Mouse (Mus musculus): ENCODE measurements around the gene Aqp1. TPM values are rescaled to one million over a fixed set of nuclear protein-coding genes. Genes with fewer than 3 reads are reported as not detected.

The Aqp1 gene
- polyA plus RNA-seq, 1 experiment from 2014 or later, result 259 TPM

DNA sequence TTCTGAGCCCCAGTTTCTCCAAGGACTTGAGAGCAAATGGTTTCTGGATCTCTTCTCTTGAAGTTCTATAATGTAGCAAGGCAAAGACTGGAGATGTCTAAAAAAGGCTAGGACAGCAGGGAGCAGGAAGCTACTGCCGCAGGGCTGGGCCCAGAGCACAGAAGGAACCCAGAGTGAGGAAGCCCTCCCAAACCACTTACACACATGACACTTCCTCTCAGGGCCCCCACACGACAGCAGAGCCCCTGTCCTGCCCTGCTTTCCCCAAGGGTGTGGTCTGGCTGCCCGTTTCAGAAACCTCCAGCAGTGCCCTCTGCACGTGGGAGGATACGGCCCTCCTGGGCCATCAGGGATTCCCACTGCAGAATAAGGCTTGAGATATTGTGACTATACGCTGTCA lies 4.9 kb upstream of the Aqp1 start:
- no peak for DNase-seq (ENCODE audit: low read depth, low spot score)
- ChIA-PET POLR2A (no interaction called here), CTCF (no interaction called here)
- in situ Hi-C loops (cut with MboI; ENCODE audit: low pct_unique_long_range_greater_than_20kb), result no loop called here
- no peak for ATAC-seq
- no peaks in the 10 kb centered on the region for H3K27me3 ChIP-seq
- TF ChIP-seq CTCF (IDR thresholded peaks at IDR 0.05), result no peak

DNA sequence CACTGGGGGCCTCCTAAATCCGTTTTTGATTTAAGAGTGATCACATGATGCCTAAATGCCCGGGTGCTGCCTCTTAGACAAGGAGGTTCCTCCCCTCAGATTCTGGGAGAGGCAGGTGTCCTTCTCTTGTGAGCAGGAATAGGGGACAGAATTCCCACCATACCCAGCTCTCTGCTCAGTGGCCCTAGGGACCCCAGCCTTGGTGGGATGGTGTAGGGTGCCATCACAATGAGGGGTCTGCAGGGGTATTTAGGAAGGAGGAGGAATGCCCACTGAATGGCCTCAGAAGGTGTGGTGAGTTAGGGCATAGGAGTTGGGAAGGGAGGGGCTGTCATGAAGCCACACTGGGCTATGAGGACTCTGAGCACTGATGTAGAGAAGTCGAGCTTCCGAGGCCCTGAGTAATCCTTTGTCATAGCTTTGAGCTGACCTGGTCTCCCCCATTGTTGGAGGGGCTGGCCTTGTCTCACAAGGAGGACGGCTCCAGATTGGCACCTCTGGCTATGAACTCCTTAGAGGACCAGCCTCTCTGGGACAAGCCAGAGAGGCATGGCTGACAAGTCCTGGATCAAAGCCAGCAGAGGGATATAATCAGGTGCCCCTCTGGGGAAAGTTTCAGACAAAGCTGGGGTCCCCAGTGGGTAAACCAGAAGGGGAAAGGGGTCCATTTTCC lies 4.0 kb upstream of the Aqp1 start:
- no peaks in the 10 kb centered on the region for H3K27me3 ChIP-seq
- in situ Hi-C loops (cut with MboI; ENCODE audit: low pct_unique_long_range_greater_than_20kb), result no loop called here
- ATAC-seq, result no peak
- no peak for TF ChIP-seq CTCF (IDR thresholded peaks at IDR 0.05)
- POLR2A ChIA-PET, result interaction anchor here (0.5 kb wide), 1 partner anchor 27 kb away, joined by 3 read pairs; no protein-coding TSS in a partner anchor
- DNase-seq (ENCODE audit: low read depth, low spot score), result no peak
- CTCF ChIA-PET, result no interaction called here

DNA sequence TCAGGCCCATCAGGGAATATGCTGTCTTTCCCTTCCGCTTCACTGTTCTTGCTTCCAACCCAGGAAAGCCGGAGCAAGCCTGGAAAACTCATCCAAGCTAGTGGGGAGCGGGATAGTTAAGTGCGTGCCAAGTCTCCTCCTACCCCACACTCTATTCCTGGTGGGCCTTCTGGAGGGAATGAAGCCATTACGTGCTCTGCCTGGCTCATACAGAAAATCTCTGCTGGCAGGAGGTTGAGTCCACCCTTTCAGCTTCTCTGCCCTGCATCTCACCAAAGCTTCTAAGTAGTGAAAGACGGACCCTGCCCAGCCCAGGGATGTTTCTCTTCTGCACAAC lies 3.5 kb upstream of the Aqp1 start:
- no peaks in the 10 kb centered on the region for H3K27me3 ChIP-seq
- ChIA-PET CTCF (no interaction called here), POLR2A (interaction anchor here (0.5 kb wide), 1 partner anchor 27 kb away, joined by 3 read pairs; no protein-coding TSS in a partner anchor)
- no peak for DNase-seq (ENCODE audit: low read depth, low spot score)
- no peak for TF ChIP-seq CTCF (IDR thresholded peaks at IDR 0.05)
- no peak for ATAC-seq
- in situ Hi-C loops (cut with MboI; ENCODE audit: low pct_unique_long_range_greater_than_20kb), result no loop called here

DNA sequence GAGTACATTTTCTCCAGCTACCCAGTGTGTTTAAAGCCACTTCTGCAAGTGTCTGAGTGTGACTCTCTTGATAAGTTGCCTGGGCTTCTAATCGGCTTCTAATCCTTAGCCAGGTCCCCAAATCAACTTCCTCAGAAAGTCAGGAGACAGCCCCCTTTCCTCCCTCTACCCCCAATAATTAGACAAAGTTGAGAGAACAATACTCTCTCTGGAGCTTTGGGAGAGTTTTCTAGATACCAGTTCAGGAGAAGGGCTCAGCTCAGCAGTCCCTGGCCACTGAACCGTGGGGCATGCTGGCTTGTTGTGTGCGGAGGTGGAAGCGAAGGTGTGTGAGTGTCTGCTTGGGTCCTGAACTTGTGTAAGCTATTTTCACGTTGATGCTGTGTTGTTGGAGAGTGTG lies 1.0 kb downstream of the Aqp1 start:
- ATAC-seq (no peak), DNase-seq (ENCODE audit: low read depth, low spot score) (no peak)
- no peaks in the 10 kb centered on the region for H3K27me3 ChIP-seq
- CTCF ChIA-PET, result interaction anchor here (1.1 to 1.8 kb wide), 3 partner anchors 9 to 18 kb away, joined by 3 to 8 read pairs (median 5); no protein-coding TSS in a partner anchor
- in situ Hi-C loops (cut with MboI; ENCODE audit: low pct_unique_long_range_greater_than_20kb), result no loop called here
- POLR2A ChIA-PET, result interaction anchor here (0.7 to 1.7 kb wide), 4 partner anchors 9 to 13 kb away, joined by 3 to 4 read pairs (median 4); no protein-coding TSS in a partner anchor
- TF ChIP-seq CTCF (IDR thresholded peaks at IDR 0.05), result no peak

DNA sequence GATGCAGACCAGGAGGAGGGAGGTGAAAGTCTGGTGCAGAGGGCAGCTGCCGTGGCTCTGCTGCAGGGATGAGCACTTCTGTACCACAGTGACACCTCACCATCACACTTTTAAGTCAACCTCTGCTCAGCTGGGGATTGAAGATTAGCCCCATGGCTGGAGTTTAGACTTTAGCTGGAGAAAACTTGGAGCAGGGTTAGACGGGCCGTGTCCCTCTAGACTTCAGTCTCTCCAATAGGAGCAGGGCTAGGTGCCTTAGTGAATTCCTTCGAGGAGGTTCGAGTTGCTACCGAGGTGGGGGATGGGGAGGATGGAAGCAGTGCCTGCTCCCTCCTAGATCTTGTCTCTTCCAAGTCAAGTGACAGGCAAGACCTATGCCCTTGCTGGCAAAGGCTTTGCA lies 1.8 kb downstream of the Aqp1 start:
- no peaks in the 10 kb centered on the region for H3K27me3 ChIP-seq
- ChIA-PET CTCF (interaction anchor here (1.1 to 1.8 kb wide), 2 partner anchors 10 to 11 kb away, joined by 3 to 8 read pairs; no protein-coding TSS in a partner anchor), POLR2A (interaction anchor here (1.3 to 1.7 kb wide), 2 partner anchors 9 to 11 kb away, joined by 4 read pairs; no protein-coding TSS in a partner anchor)
- no peak for ATAC-seq
- no peak for DNase-seq (ENCODE audit: low read depth, low spot score)
- TF ChIP-seq CTCF (IDR thresholded peaks at IDR 0.05), result no peak
- in situ Hi-C loops (cut with MboI; ENCODE audit: low pct_unique_long_range_greater_than_20kb), result no loop called here

DNA sequence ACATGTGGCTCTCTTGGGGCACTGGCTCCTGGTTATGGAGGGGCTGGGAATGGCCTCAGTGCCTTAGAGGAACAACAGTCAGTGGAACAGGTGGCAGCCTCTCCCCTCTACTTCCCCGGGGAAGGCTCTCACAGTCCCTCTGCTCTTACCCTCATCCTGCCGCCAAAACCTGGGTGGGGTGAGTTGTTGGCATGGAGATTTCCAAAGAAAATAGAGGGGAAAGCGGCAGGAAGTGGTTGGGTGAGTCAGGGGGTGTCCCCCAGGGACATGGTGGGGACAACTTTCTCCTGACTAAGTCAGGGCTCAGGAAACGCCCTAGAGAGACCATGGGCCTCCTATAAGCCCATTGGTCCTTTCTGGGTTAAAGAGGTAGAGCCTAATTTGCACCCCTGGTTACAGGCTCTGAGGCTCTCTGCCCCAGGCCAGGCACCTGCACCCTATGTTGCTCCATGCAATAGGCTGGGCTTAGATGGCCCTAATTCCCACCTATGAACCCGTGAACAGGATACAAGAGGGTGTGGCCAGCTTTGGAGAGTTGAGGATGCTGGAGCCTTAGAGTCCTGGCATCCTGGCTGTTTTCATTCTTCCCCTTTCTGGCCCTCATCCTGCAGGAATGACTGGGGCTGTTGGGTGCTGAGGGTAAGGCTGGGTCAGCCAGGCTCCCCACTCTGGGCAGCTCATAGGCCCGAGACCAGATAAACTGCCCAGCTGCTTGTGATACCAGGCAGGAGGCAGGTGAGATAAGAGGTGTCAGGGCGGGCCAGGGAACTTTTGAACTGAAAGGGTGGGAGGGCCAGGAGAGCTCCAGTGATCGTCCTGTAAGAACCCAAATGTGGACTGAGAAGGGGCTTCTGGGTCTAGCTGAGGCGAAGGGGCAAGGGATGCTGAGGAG lies 2.9 kb downstream of the Aqp1 start:
- ATAC-seq, result no peak
- POLR2A ChIA-PET, result interaction anchor here (1.1 to 1.2 kb wide), 2 partner anchors 8 to 20 kb away, joined by 3 read pairs; no protein-coding TSS in a partner anchor
- no peak for DNase-seq (ENCODE audit: low read depth, low spot score)
- no peak for TF ChIP-seq CTCF (IDR thresholded peaks at IDR 0.05)
- CTCF ChIA-PET, result interaction anchor here (1.2 to 1.9 kb wide), 4 partner anchors 10 to 23 kb away, joined by 3 to 5 read pairs (median 3); no protein-coding TSS in a partner anchor
- H3K27me3 ChIP-seq, result no peaks in the 10 kb centered on the region
- in situ Hi-C loops (cut with MboI; ENCODE audit: low pct_unique_long_range_greater_than_20kb), result no loop called here

DNA sequence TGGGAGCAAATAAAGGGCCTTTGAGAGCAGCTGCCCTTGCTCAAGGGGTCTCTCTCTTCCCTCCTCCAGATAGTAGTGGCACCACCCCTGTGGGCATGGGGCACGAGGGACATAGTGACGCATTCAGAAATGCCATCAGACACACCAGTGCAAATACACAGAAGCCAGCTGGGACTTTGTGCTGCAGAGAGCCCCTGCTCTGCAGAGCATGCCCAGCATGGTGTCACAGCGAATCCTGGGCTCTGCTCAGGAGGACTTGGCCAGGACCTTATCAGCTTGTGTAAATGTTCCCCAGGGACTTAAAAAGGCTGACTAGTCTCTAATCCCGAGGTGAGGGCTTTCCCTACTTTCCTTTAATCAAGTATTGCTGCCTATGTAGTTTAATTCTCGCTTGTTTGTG lies 5.5 kb downstream of the Aqp1 start:
- no peak for TF ChIP-seq CTCF (IDR thresholded peaks at IDR 0.05)
- ChIA-PET CTCF (no interaction called here), POLR2A (interaction anchor here (0.8 kb wide), 1 partner anchor 51 kb away, joined by 3 read pairs; no protein-coding TSS in a partner anchor)
- no peak for ATAC-seq
- no peaks in the 10 kb centered on the region for H3K27me3 ChIP-seq
- DNase-seq (ENCODE audit: low read depth, low spot score), result no peak
- in situ Hi-C loops (cut with MboI; ENCODE audit: low pct_unique_long_range_greater_than_20kb), result no loop called here

DNA sequence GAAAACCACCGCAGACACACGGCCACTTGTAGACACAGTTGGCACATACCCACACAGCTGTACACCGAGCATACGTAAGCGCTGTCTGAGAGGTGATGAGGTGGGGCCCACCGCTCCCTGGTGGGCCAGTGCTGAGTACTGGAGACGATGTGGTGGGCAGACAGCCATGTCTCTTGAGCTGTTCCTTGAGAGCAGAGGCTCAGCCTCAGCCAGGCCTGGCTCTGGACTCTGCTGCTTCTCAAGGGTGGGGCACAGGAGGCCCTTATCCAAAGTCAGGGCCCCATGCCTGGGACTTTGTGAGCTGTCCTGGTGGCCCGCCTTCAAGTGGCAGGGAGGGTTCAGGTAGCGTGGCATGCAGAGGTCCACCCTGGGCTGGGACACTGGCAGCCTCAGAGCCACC lies 6.1 kb downstream of the Aqp1 start:
- in situ Hi-C loops (cut with MboI; ENCODE audit: low pct_unique_long_range_greater_than_20kb), result no loop called here
- DNase-seq (ENCODE audit: low read depth, low spot score), result no peak
- no peak for ATAC-seq
- CTCF ChIA-PET, result interaction anchor here (1.6 kb wide), 1 partner anchor 13 kb away, joined by 4 read pairs; no protein-coding TSS in a partner anchor
- no peaks in the 10 kb centered on the region for H3K27me3 ChIP-seq
- POLR2A ChIA-PET, result no interaction called here
- no peak for TF ChIP-seq CTCF (IDR thresholded peaks at IDR 0.05)

DNA sequence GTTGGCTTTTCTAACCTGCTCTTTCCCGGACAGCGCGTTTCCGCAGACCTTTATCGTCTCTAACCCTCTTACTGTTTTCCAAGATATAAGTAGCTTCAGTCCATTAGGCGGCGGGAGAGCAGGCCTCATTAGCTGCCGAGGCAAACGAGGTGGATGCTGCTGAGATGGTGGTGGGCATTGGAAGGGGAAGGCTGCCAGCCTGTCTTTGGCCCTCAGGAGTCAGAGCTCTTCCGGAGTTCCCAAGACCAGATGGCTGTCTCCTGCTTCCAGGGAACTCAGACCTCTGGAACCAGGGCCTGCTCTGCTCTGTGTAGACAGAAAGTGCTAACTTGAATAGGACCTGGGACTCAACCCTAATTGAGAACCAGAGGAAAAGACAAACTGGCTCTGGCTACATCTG lies 7.2 kb downstream of the Aqp1 start:
- no peak for TF ChIP-seq CTCF (IDR thresholded peaks at IDR 0.05)
- in situ Hi-C loops (cut with MboI; ENCODE audit: low pct_unique_long_range_greater_than_20kb), result no loop called here
- ATAC-seq, result no peak
- ChIA-PET POLR2A (interaction anchor here (0.9 to 1.0 kb wide), 2 partner anchors 13 to 167 kb away, joined by 3 read pairs; no protein-coding TSS in a partner anchor), CTCF (interaction anchor here (1.6 to 1.8 kb wide), 2 partner anchors 12 to 62 kb away, joined by 4 to 6 read pairs; no protein-coding TSS in a partner anchor)
- no peak for DNase-seq (ENCODE audit: low read depth, low spot score)
- H3K27me3 ChIP-seq, result no peaks in the 10 kb centered on the region

DNA sequence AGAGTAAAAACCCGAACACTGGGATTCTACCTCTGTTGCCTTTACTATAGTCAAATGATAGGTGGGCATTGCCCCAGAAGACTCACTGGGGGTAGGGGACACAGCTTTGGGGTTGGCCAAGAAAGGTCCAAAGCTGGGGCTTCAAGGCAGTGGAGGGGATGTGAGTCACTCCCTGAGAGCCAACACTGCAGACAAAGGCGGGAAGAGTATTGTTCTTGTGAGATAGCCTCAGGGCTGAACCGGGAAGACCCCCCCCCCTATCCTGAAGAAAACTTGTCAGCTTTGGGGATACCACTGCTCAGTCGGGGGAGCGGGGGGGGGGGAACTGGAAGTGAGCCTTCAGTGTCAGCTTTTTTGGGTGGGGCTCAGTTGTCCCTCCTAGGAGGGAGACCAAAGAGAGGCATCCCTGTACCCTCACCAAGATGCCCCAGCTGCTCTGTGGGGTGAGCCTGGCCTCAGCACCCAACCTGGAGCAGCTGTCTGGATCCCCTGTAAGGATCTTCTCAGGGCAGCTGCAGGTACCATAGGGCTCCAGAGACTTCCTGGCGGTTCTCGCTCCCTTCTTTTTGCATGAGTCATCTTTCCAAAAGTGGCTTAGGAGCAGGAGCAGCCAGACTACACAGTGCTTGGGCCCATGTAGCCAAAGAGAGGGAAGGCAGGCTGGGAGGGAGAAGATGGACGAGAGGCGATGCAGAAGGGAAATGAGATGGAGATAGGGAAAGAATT lies 8.2 kb downstream of the Aqp1 start:
- H3K27me3 ChIP-seq, result no peaks in the 10 kb centered on the region
- ChIA-PET CTCF (interaction anchor here (1.8 kb wide), 1 partner anchor 63 kb away, joined by 6 read pairs; no protein-coding TSS in a partner anchor), POLR2A (interaction anchor here (0.6 to 1.0 kb wide), 3 partner anchors 12 to 168 kb away, joined by 3 to 4 read pairs (median 3); no protein-coding TSS in a partner anchor)
- no peak for TF ChIP-seq CTCF (IDR thresholded peaks at IDR 0.05)
- DNase-seq (ENCODE audit: low read depth, low spot score) (no peak), ATAC-seq (no peak)
- in situ Hi-C loops (cut with MboI; ENCODE audit: low pct_unique_long_range_greater_than_20kb), result no loop called here

Measured in Patski (cell line).